Mouse (Mus musculus) lung, postnatal 0 days (tissue): ENCODE results near the gene Gtf2h4. TPM values are rescaled to one million over a fixed set of nuclear protein-coding genes. Genes with fewer than 3 reads are reported as not detected.
A peak's percentile ranks its signal among the peaks of the same experiment; 100 is the strongest.

Experiments
- ATAC-seq: fragments of 200-750 bp; cut with Nextera tagmentation; 2 replicates; pipeline ENCODE4 v1.8.0; 2017; ENCODE audit warnings: moderate library complexity
- DNase-seq: peaks from one replicate; pipeline ENCODE4 v3.0.0-alpha.2; 2016; ENCODE audit warnings: low spot score
- H3K27ac ChIP-seq: fragments of 300-500 bp; sonication (generic); 2 replicates; pipeline ENCODE4 v1.5.1; 2014; ENCODE audit warnings: antibody characterized with exemption, mild to moderate bottlenecking, low read length, mixed read lengths
- H3K27me3 ChIP-seq: fragments of 300-500 bp; sonication (generic); replicated peaks from 2 replicates; pipeline ENCODE4 v1.6.1; 2014; ENCODE audit warnings: low read length, mixed read lengths; ENCODE audit not compliant: insufficient read depth
- H3K36me3 ChIP-seq: fragments of 300-500 bp; sonication (generic); 2 replicates; pipeline ENCODE4 v1.6.1; 2014; ENCODE audit warnings: low read length, mixed read lengths; ENCODE audit not compliant: insufficient read depth
- H3K4me1 ChIP-seq: fragments of 300-500 bp; sonication (generic); 2 replicates; pipeline ENCODE4 v1.6.1; 2014; ENCODE audit warnings: antibody characterized with exemption, low read depth, low read length, mixed read lengths; ENCODE audit not compliant: insufficient read depth
- H3K4me2 ChIP-seq: fragments of 300-500 bp; sonication (generic); replicated peaks from 2 replicates; pipeline ENCODE4 v1.6.1; 2014; ENCODE audit warnings: low read depth, mild to moderate bottlenecking, low read length, moderate library complexity, mixed read lengths
- H3K4me3 ChIP-seq: fragments of 300-500 bp; sonication (generic); 2 replicates; pipeline ENCODE4 v1.5.1; 2014; ENCODE audit warnings: low read depth, low read length
- H3K9ac ChIP-seq: fragments of 300-500 bp; sonication (generic); replicated peaks from 2 replicates; pipeline ENCODE4 v1.6.1; 2014; ENCODE audit warnings: low read depth, mild to moderate bottlenecking
- H3K9me3 ChIP-seq: fragments of 300-500 bp; sonication (generic); 2 replicates; pipeline ENCODE4 v1.6.1; 2016; ENCODE audit warnings: low read length, mixed read lengths
- CTCF ChIP-seq: IDR thresholded peaks from 2 replicates; pipeline ENCODE4 v1.5.1; 2016; ENCODE audit warnings: antibody characterized with exemption, mild to moderate bottlenecking
- EP300 ChIP-seq: IDR thresholded peaks from 2 replicates; pipeline ENCODE4 v1.6.1; 2016; ENCODE audit warnings: antibody characterized with exemption, mild to moderate bottlenecking, control low read depth
- WGBS: fragments of 180-500 bp; shearing (Covaris S2); extraction: QIAGEN DNeasy Blood & Tissue Kit; methylation state at CpG from one replicate; pipeline ENCODE4 v1.1.7; 2014; 5-methylcytosine and 5-hydroxymethylcytosine counted together
- polyA plus RNA-seq: library from polyadenylated mRNA; unstranded; fragments of >200 nt; fragmentation: Nextera tagmentation; extraction: Ambion mirVana; gene quantifications from 2 replicates; pipeline ENCODE4 v1.2.1, GENCODE M21; 2015

The Gtf2h4 gene
- polyA plus RNA-seq, 1 experiment from 2014 or later = 21.4 TPM

GRCm38 (mm10) chr17:35698501-35698883 lies 25.0 kb upstream of the Gtf2h4 start:
- peak overlapping the region; percentile 56 for H3K4me2 ChIP-seq
- ATAC-seq (no peak), DNase-seq (no peak)
- WGBS = 28% methylated on average over 5 of the region's 5 CpGs
- H3K9me3 ChIP-seq = no peaks in the 10 kb centered on the region
- TF ChIP-seq CTCF = no peak
- no peak for TF ChIP-seq EP300
- no peaks in the 10 kb centered on the region for H3K36me3 ChIP-seq
- H3K27me3 ChIP-seq = no peaks in the 10 kb centered on the region
- H3K27ac ChIP-seq = peak overlapping the region; percentile 75
- no peak overlapping the region for H3K9ac ChIP-seq
- no peak overlapping the region for H3K4me3 ChIP-seq
- peaks cover 11% of the 10 kb centered on the region; the same call in 1 of the 2 replicates for H3K4me1 ChIP-seq

- Histone ChIP-seq H3K27me3 (no peaks in the 10 kb centered on the region), H3K9me3 (no peaks in the 10 kb centered on the region), H3K27ac (peak overlapping the region; percentile 75), H3K9ac (0 out of 2 replicates have a peak overlapping the region, but pooled peaks have one; percentile 23), H3K4me3 (peak overlapping the region; percentile 4; the same call in 1 of the 2 replicates), H3K36me3 (peaks cover 3% of the 10 kb centered on the region; the same call in 1 of the 2 replicates), H3K4me2 (peak overlapping the region; percentile 56), H3K4me1 (peaks cover 11% of the 10 kb centered on the region; the same call in 1 of the 2 replicates)
- ATAC-seq = peak; percentile 37
- DNase-seq = peak; percentile 71
- WGBS = 9% methylated on average over 15 of the region's 16 CpGs
- TF ChIP-seq EP300 (no peak), CTCF (no peak)
These were observed 24.4 kb upstream of the Gtf2h4 start for GRCm38 (mm10) chr17:35697759-35698500.

- no peaks in the 10 kb centered on the region for H3K27me3 ChIP-seq
- 0 out of 2 replicates have a peak overlapping the region, but pooled peaks have one; percentile 4 for H3K4me3 ChIP-seq
- ATAC-seq (no peak), DNase-seq (no peak)
- peak overlapping the region; percentile 56 for H3K4me2 ChIP-seq
- H3K9me3 ChIP-seq = no peaks in the 10 kb centered on the region
- TF ChIP-seq CTCF (no peak), EP300 (no peak)
- peaks cover 11% of the 10 kb centered on the region; the same call in 1 of the 2 replicates for H3K4me1 ChIP-seq
- peaks cover 8% of the 10 kb centered on the region; the same call in 1 of the 2 replicates for H3K36me3 ChIP-seq
- WGBS = 13% methylated on average over 1 of the region's 1 CpGs
- H3K9ac ChIP-seq = 0 out of 2 replicates have a peak overlapping the region, but pooled peaks have one; percentile 23
- H3K27ac ChIP-seq = peak overlapping the region; percentile 75
These were observed 23.9 kb upstream of the Gtf2h4 start for GRCm38 (mm10) chr17:35697429-35697758.

GRCm38 (mm10) chr17:35696691-35697090 lies 23.2 kb upstream of the Gtf2h4 start:
- Histone ChIP-seq H3K9ac (no peak overlapping the region), H3K4me3 (no peak overlapping the region), H3K27me3 (no peaks in the 10 kb centered on the region), H3K36me3 (peaks cover 8% of the 10 kb centered on the region; the same call in 1 of the 2 replicates), H3K27ac (peak overlapping the region; percentile 75; the same call in 1 of the 2 replicates), H3K4me1 (peaks cover 6% of the 10 kb centered on the region; the same call in 1 of the 2 replicates), H3K9me3 (no peaks in the 10 kb centered on the region), H3K4me2 (peak overlapping the region; percentile 56; the same call in 1 of the 2 replicates)
- WGBS = 14% methylated on average over 6 of the region's 6 CpGs
- no peak for ATAC-seq
- DNase-seq = peak; percentile 39
- TF ChIP-seq EP300 (peak; percentile 42; the same call in 1 of the 2 replicates), CTCF (no peak)

GRCm38 (mm10) chr17:35695289-35695688 lies 21.8 kb upstream of the Gtf2h4 start:
- no peaks in the 10 kb centered on the region for H3K27me3 ChIP-seq
- H3K27ac ChIP-seq = no peak overlapping the region
- peaks cover 9% of the 10 kb centered on the region; the same call in 1 of the 2 replicates for H3K36me3 ChIP-seq
- H3K4me2 ChIP-seq = no peak overlapping the region
- no peak for TF ChIP-seq EP300
- TF ChIP-seq CTCF = peak; percentile 65
- ATAC-seq (no peak), DNase-seq (peak; percentile 58)
- H3K9me3 ChIP-seq = no peaks in the 10 kb centered on the region
- no peak overlapping the region for H3K4me3 ChIP-seq
- H3K4me1 ChIP-seq = peaks cover 6% of the 10 kb centered on the region; the same call in 1 of the 2 replicates
- H3K9ac ChIP-seq = no peak overlapping the region
- WGBS = 98% methylated on average over 2 of the region's 2 CpGs

GRCm38 (mm10) chr17:35693906-35694305 lies 20.4 kb upstream of the Gtf2h4 start:
- H3K27ac ChIP-seq = no peak overlapping the region
- no peak overlapping the region for H3K9ac ChIP-seq
- no peak overlapping the region for H3K4me2 ChIP-seq
- ATAC-seq = no peak
- peaks cover 6% of the 10 kb centered on the region; the same call in 1 of the 2 replicates for H3K4me1 ChIP-seq
- no peak overlapping the region for H3K4me3 ChIP-seq
- WGBS = 85% methylated on average over 5 of the region's 5 CpGs
- no peaks in the 10 kb centered on the region for H3K9me3 ChIP-seq
- no peak for TF ChIP-seq CTCF
- TF ChIP-seq EP300 = no peak
- H3K36me3 ChIP-seq = peaks cover 16% of the 10 kb centered on the region; the same call in 1 of the 2 replicates
- no peak for DNase-seq
- no peaks in the 10 kb centered on the region for H3K27me3 ChIP-seq
